Mouse (Mus musculus): Measurements from ENCODE around the gene Tmem161a.

The Tmem161a gene

GRCm38 (mm10) chr8:70172043-70172681 is at the start of gene Tmem161a:
Gene Tmem161a, plus strand, starts transcription at chr8:70172356.
- peak; percentile 94 for DNase-seq (ENCODE audit: low spot score)

- DNase-seq (ENCODE audit: low spot score), result no peak
These were observed 49.3 kb upstream of the Tmem161a start for GRCm38 (mm10) chr8:70122863-70123262.

GRCm38 (mm10) chr8:70124992-70125391 is 47.2 kb upstream of the Tmem161a start:
- no peak for DNase-seq (ENCODE audit: low spot score)

- DNase-seq (ENCODE audit: low spot score), result no peak
These were observed 43.7 kb upstream of the Tmem161a start for GRCm38 (mm10) chr8:70128435-70128834.

- peak; percentile 63 for DNase-seq (ENCODE audit: low spot score)
These were observed 42.7 kb upstream of the Tmem161a start for GRCm38 (mm10) chr8:70129309-70129952.

- DNase-seq (ENCODE audit: low spot score), result no peak
These were observed 42.1 kb upstream of the Tmem161a start for GRCm38 (mm10) chr8:70130066-70130465.

GRCm38 (mm10) chr8:70131166-70131883 is 40.8 kb upstream of the Tmem161a start, which contains the start of gene Nr2c2ap:
Gene Nr2c2ap, plus strand, starts transcription at chr8:70131333.
- no peak for DNase-seq (ENCODE audit: low spot score)

- no peak for DNase-seq (ENCODE audit: low spot score)
These were observed 38.1 kb upstream of the Tmem161a start for GRCm38 (mm10) chr8:70134086-70134485.

GRCm38 (mm10) chr8:70134931-70135330 is 37.2 kb upstream of the Tmem161a start:
- DNase-seq (ENCODE audit: low spot score), result no peak

- DNase-seq (ENCODE audit: low spot score), result no peak
These were observed 35.6 kb upstream of the Tmem161a start for GRCm38 (mm10) chr8:70136591-70136990.

GRCm38 (mm10) chr8:70137890-70138289 is 34.3 kb upstream of the Tmem161a start:
- DNase-seq (ENCODE audit: low spot score), result no peak

- peak; percentile 97 for DNase-seq (ENCODE audit: low spot score)
These were observed 32.9 kb upstream of the Tmem161a start, which contains the start of the genes Rfxank, Borcs8 and Mef2b for GRCm38 (mm10) chr8:70139026-70139857. Gene Rfxank, minus strand, starts transcription at chr8:70139154. Gene Borcs8, plus strand, starts transcription at chr8:70139499. Gene Mef2b, plus strand, starts transcription at chr8:70139711.

GRCm38 (mm10) chr8:70139981-70140380 is 32.2 kb upstream of the Tmem161a start:
- DNase-seq (ENCODE audit: low spot score), result no peak

- DNase-seq (ENCODE audit: low spot score), result no peak
These were observed 24.2 kb upstream of the Tmem161a start for GRCm38 (mm10) chr8:70147678-70148607.

GRCm38 (mm10) chr8:70150158-70150557 is 22.0 kb upstream of the Tmem161a start:
- no peak for DNase-seq (ENCODE audit: low spot score)

GRCm38 (mm10) chr8:70152537-70153257 is 19.5 kb upstream of the Tmem161a start:
- DNase-seq (ENCODE audit: low spot score), result no peak

- no peak for DNase-seq (ENCODE audit: low spot score)
These were observed 14.8 kb upstream of the Tmem161a start for GRCm38 (mm10) chr8:70157240-70157800.

- DNase-seq (ENCODE audit: low spot score), result no peak
These were observed 13.9 kb upstream of the Tmem161a start for GRCm38 (mm10) chr8:70158069-70158853.

- no peak for DNase-seq (ENCODE audit: low spot score)
These were observed 12.9 kb upstream of the Tmem161a start for GRCm38 (mm10) chr8:70159211-70159610.

All from layer of hippocampus, adult 9-10 months (tissue).